Comparison of ENCODE assay signal across 11 mouse cellular contexts in the genomic region with DNA sequence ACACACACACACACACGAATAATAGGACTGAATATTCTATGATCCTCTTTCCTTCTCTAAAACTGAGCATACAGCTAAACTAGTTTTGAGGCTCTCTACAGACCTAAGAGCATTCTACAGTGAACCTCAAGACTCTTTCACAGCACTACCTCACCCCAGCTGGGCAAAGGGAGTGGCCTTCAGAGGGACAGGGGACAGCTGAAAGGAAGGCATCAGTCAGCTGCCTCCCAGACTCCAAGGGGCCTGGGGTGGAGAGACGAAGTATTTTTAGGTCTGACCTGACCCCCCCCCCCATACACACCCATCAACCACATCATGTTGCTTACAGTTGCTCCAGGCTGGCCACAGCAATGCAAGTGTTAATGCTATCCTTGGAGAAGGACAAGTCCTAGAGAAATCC. TPM values are rescaled to one million over a fixed set of nuclear protein-coding genes. Genes with fewer than 3 reads are reported as not detected.
A peak's percentile ranks its signal among the peaks of the same experiment; 100 is the strongest.
DNase-seq lines count a peak whose midpoint lies in the region; ATAC-seq and TF ChIP-seq lines count a peak whose summit lies in the region.
"Had no signal": no experiment of that assay in that cellular context is flagged by ENCODE, and none has a peak within 500 bp of the region (broad histone marks: within the 10 kb centered on the region; RNA-seq: fewer than 3 reads in every experiment).

No protein-coding gene starts in this region.

- H3K9ac ChIP-seq in heart, postnatal 0 days (replicated peaks; ENCODE audit: low read depth, low read length) = no peak overlapping the region
- H3K9ac ChIP-seq in embryonic facial prominence, embryonic 13.5 days = peak overlapping the region; percentile 92
- peak overlapping the region; percentile 98 for H3K9ac ChIP-seq in hindbrain, embryonic 13.5 days
- peak overlapping the region; percentile 95; the same call in 1 of the 2 replicates for H3K9ac ChIP-seq in midbrain, embryonic 14.5 days (replicated peaks; ENCODE audit: low read length)

- no peak overlapping the region for H3K4me3 ChIP-seq in heart, postnatal 0 days (ENCODE audit: low read depth, low read length)
- H3K4me3 ChIP-seq in embryonic facial prominence, embryonic 13.5 days = peak overlapping the region; percentile 91
- peak overlapping the region; percentile 94 for H3K4me3 ChIP-seq in hindbrain, embryonic 13.5 days
- peak overlapping the region; percentile 94 for H3K4me3 ChIP-seq in midbrain, embryonic 14.5 days (replicated peaks; ENCODE audit: low read depth, low read length)

- DNase-seq in heart, postnatal 0 days (ENCODE audit: low spot score) = no peak
- no peak for DNase-seq in heart, postnatal 10 days
- DNase-seq in midbrain, embryonic 14.5 days = no peak
- no peak for DNase-seq in frontal cortex, postnatal 14 days (ENCODE audit: low spot score in 2 of 2)
- DNase-seq in adrenal gland, postnatal 36 days = no peak
- DNase-seq in left cerebral cortex, postnatal 10 days (ENCODE audit: extremely low spot score in 1 of 2, low spot score in 2 of 2) = no peak
- DNase-seq: kidney, adult 18-20 months; lung, postnatal 14 days; right cerebral cortex, postnatal 25 days had no signal

- H3K36me3 ChIP-seq in heart, postnatal 0 days (replicated peaks; ENCODE audit: control insufficient read depth, insufficient read depth, low read length) = 0 out of 2 replicates have a peak, but pooled peaks cover 4% of the 10 kb centered on the region
- H3K36me3 ChIP-seq in embryonic facial prominence, embryonic 13.5 days = peaks cover 28% of the 10 kb centered on the region
- H3K36me3 ChIP-seq in hindbrain, embryonic 13.5 days = peaks cover 29% of the 10 kb centered on the region
- H3K36me3 ChIP-seq in midbrain, embryonic 14.5 days (ENCODE audit: control insufficient read depth, insufficient read depth, low read length) = peaks cover 28% of the 10 kb centered on the region

- intact Hi-C loops in heart, postnatal 10 days (cut with DNase I) = no loop called here
- intact Hi-C loops in left cerebral cortex, postnatal 10 days (cut with DNase I) = no loop called here

- TF ChIP-seq EP300 in heart, postnatal 0 days (IDR thresholded peaks at IDR 0.05; ENCODE audit: low read depth) = no peak

- 63% methylated on average over 2 of the region's 2 CpGs for WGBS in heart, postnatal 0 days
- 57% methylated on average over 2 of the region's 2 CpGs for WGBS in embryonic facial prominence, embryonic 13.5 days
- WGBS in hindbrain, embryonic 13.5 days = 37% methylated on average over 2 of the region's 2 CpGs
- WGBS in midbrain, embryonic 14.5 days = 44% methylated on average over 2 of the region's 2 CpGs

- ATAC-seq in heart, postnatal 0 days (ENCODE audit: insufficient read depth, low read depth) = no peak
- no peak for ATAC-seq in embryonic facial prominence, embryonic 13.5 days (ENCODE audit: insufficient number of reproducible peaks, insufficient read depth, low FRiP score, low TSS enrichment, low read depth)
- no peak for ATAC-seq in hindbrain, embryonic 13.5 days (ENCODE audit: low FRiP score)
- ATAC-seq in midbrain, embryonic 14.5 days (ENCODE audit: low FRiP score, low TSS enrichment) = no peak

- H3K27ac ChIP-seq in heart, postnatal 0 days (ENCODE audit: low read depth) = no peak overlapping the region
- peak overlapping the region; percentile 92 for H3K27ac ChIP-seq in embryonic facial prominence, embryonic 13.5 days
- peak overlapping the region; percentile 98 for H3K27ac ChIP-seq in hindbrain, embryonic 13.5 days
- no peak overlapping the region for H3K27ac ChIP-seq in midbrain, embryonic 14.5 days (replicated peaks; ENCODE audit: low read depth, low read length)

- TF ChIP-seq CTCF in heart, postnatal 0 days (IDR thresholded peaks at IDR 0.05; ENCODE audit: low read depth) = no peak

- H3K9me3 ChIP-seq in heart, postnatal 0 days (replicated peaks; ENCODE audit: control insufficient read depth, low read length) = no peaks in the 10 kb centered on the region
- H3K9me3 ChIP-seq in embryonic facial prominence, embryonic 13.5 days = no peaks in the 10 kb centered on the region
- no peaks in the 10 kb centered on the region for H3K9me3 ChIP-seq in hindbrain, embryonic 13.5 days
- H3K9me3 ChIP-seq in midbrain, embryonic 14.5 days (ENCODE audit: control insufficient read depth, low read length) = no peaks in the 10 kb centered on the region

- peak overlapping the region; percentile 88 for H3K4me2 ChIP-seq in heart, postnatal 0 days (ENCODE audit: low read depth, low read length)
- H3K4me2 ChIP-seq in embryonic facial prominence, embryonic 13.5 days = peak overlapping the region; percentile 63
- H3K4me2 ChIP-seq in hindbrain, embryonic 13.5 days = peak overlapping the region; percentile 85
- peak overlapping the region; percentile 73 for H3K4me2 ChIP-seq in midbrain, embryonic 14.5 days (ENCODE audit: low read length)

- H3K4me1 ChIP-seq in heart, postnatal 0 days (ENCODE audit: control insufficient read depth, insufficient read depth) = peaks cover 18% of the 10 kb centered on the region
- H3K4me1 ChIP-seq in embryonic facial prominence, embryonic 13.5 days = peaks cover 48% of the 10 kb centered on the region
- H3K4me1 ChIP-seq in hindbrain, embryonic 13.5 days (replicated peaks) = peaks cover 57% of the 10 kb centered on the region
- H3K4me1 ChIP-seq in midbrain, embryonic 14.5 days (ENCODE audit: control insufficient read depth, insufficient read depth, low read length) = peaks cover 41% of the 10 kb centered on the region

- no peaks in the 10 kb centered on the region for H3K27me3 ChIP-seq in heart, postnatal 0 days (ENCODE audit: control insufficient read depth, insufficient read depth, low read length)
- H3K27me3 ChIP-seq in embryonic facial prominence, embryonic 13.5 days = no peaks in the 10 kb centered on the region
- H3K27me3 ChIP-seq in hindbrain, embryonic 13.5 days = no peaks in the 10 kb centered on the region
- H3K27me3 ChIP-seq in midbrain, embryonic 14.5 days (ENCODE audit: control insufficient read depth, insufficient read depth, low read length) = no peaks in the 10 kb centered on the region

RNA-seq across cellular contexts. Expression of a gene that starts 1.7 kb away (rescaled TPM):
- total RNA-seq in heart, postnatal 0 days (2014; rRNA removed; ENCODE audit: low replicate concordance) = 5.5 and 6.2 TPM in 2 replicates
- polyA plus RNA-seq in heart, postnatal 0 days (2015; fragmentation: Nextera tagmentation; extraction: Ambion mirVana) = 4.8 and 5.2 TPM in 2 replicates
- total RNA-seq in heart, postnatal 10 days (2021) = 1 to 10 TPM; 7.4 to 8.0 TPM
- 16.6 and 17.3 TPM in 2 replicates for polyA plus RNA-seq in embryonic facial prominence, embryonic 13.5 days (2015; fragmentation: Nextera tagmentation; extraction: Ambion mirVana)
- 51.6 and 57.4 TPM in 2 replicates for polyA plus RNA-seq in hindbrain, embryonic 13.5 days (2015; fragmentation: Nextera tagmentation; extraction: Ambion mirVana)
- polyA plus RNA-seq in midbrain, embryonic 14.5 days (2014; fragmentation: Nextera tagmentation; extraction: Ambion mirVana) = 40.6 and 61.2 TPM in 2 replicates
- total RNA-seq in adrenal gland, postnatal 36 days (2021) = 1 to 10 TPM; 6.9 to 8.4 TPM
- total RNA-seq in left cerebral cortex, postnatal 10 days (2021) = 100 to 1,000 TPM; 118 to 121 TPM

RNA-seq across cellular contexts. Expression of a gene that starts 5.4 kb away (rescaled TPM):
- 604 and 622 TPM in 2 replicates for total RNA-seq in heart, postnatal 0 days (2014; rRNA removed; ENCODE audit: low replicate concordance)
- polyA plus RNA-seq in heart, postnatal 0 days (2015; fragmentation: Nextera tagmentation; extraction: Ambion mirVana) = 588 TPM in 2 replicates
- total RNA-seq in heart, postnatal 10 days (2021) = 100 to 1,000 TPM; 713 to 718 TPM
- 983 and 1,161 TPM in 2 replicates for polyA plus RNA-seq in embryonic facial prominence, embryonic 13.5 days (2015; fragmentation: Nextera tagmentation; extraction: Ambion mirVana)
- polyA plus RNA-seq in hindbrain, embryonic 13.5 days (2015; fragmentation: Nextera tagmentation; extraction: Ambion mirVana) = 689 and 706 TPM in 2 replicates
- polyA plus RNA-seq in midbrain, embryonic 14.5 days (2014; fragmentation: Nextera tagmentation; extraction: Ambion mirVana) = 685 and 710 TPM in 2 replicates
- total RNA-seq in adrenal gland, postnatal 36 days (2021) = 1,000 to 10,000 TPM; 1,174 to 1,217 TPM
- total RNA-seq in left cerebral cortex, postnatal 10 days (2021) = 100 to 1,000 TPM; 571 to 605 TPM

RNA-seq across cellular contexts. Expression of a gene that starts 25.1 kb away (rescaled TPM):
- 4.3 TPM in 1 of 2 replicates, not detected in the other for total RNA-seq in heart, postnatal 0 days (2014; rRNA removed; ENCODE audit: low replicate concordance)
- polyA plus RNA-seq in heart, postnatal 0 days (2015; fragmentation: Nextera tagmentation; extraction: Ambion mirVana) = 2.9 TPM in 2 replicates
- 1 to 10 TPM; 1.6 to 1.7 TPM for total RNA-seq in heart, postnatal 10 days (2021)
- polyA plus RNA-seq in embryonic facial prominence, embryonic 13.5 days (2015; fragmentation: Nextera tagmentation; extraction: Ambion mirVana) = 9.6 and 14.7 TPM in 2 replicates
- 10.7 TPM in 2 replicates for polyA plus RNA-seq in hindbrain, embryonic 13.5 days (2015; fragmentation: Nextera tagmentation; extraction: Ambion mirVana)
- polyA plus RNA-seq in midbrain, embryonic 14.5 days (2014; fragmentation: Nextera tagmentation; extraction: Ambion mirVana) = 7.1 and 12.1 TPM in 2 replicates
- under 1 TPM; 0.76 to 0.92 TPM for total RNA-seq in adrenal gland, postnatal 36 days (2021)
- 1 to 10 TPM; 2.6 to 3.7 TPM for total RNA-seq in left cerebral cortex, postnatal 10 days (2021)

RNA-seq across cellular contexts. Expression of a gene that starts 32.1 kb away (rescaled TPM):
- 0.15 TPM in 1 of 2 replicates, not detected in the other for total RNA-seq in heart, postnatal 0 days (2014; rRNA removed; ENCODE audit: low replicate concordance)
- 0.04 and 0.11 TPM in 2 replicates for polyA plus RNA-seq in heart, postnatal 0 days (2015; fragmentation: Nextera tagmentation; extraction: Ambion mirVana)
- total RNA-seq in heart, postnatal 10 days (2021) = under 1 TPM; 0.31 to 0.42 TPM
- polyA plus RNA-seq in embryonic facial prominence, embryonic 13.5 days (2015; fragmentation: Nextera tagmentation; extraction: Ambion mirVana) = 0.30 and 0.65 TPM in 2 replicates
- 4.2 and 5.2 TPM in 2 replicates for polyA plus RNA-seq in hindbrain, embryonic 13.5 days (2015; fragmentation: Nextera tagmentation; extraction: Ambion mirVana)
- 2.9 and 4.1 TPM in 2 replicates for polyA plus RNA-seq in midbrain, embryonic 14.5 days (2014; fragmentation: Nextera tagmentation; extraction: Ambion mirVana)
- total RNA-seq in adrenal gland, postnatal 36 days (2021) = 1 to 10 TPM; 1.7 to 6.9 TPM
- 10 to 100 TPM; 15.3 to 17.7 TPM for total RNA-seq in left cerebral cortex, postnatal 10 days (2021)

RNA-seq across cellular contexts. Expression of a gene that starts 34.9 kb away (rescaled TPM):
- 0.39 and 2.6 TPM in 2 replicates for total RNA-seq in heart, postnatal 0 days (2014; rRNA removed; ENCODE audit: low replicate concordance)
- 2.1 TPM in 2 replicates for polyA plus RNA-seq in heart, postnatal 0 days (2015; fragmentation: Nextera tagmentation; extraction: Ambion mirVana)
- total RNA-seq in heart, postnatal 10 days (2021) = 1 to 10 TPM; 4.8 to 6.9 TPM
- polyA plus RNA-seq in embryonic facial prominence, embryonic 13.5 days (2015; fragmentation: Nextera tagmentation; extraction: Ambion mirVana) = 0.18 and 0.34 TPM in 2 replicates
- 0.60 and 0.89 TPM in 2 replicates for polyA plus RNA-seq in hindbrain, embryonic 13.5 days (2015; fragmentation: Nextera tagmentation; extraction: Ambion mirVana)
- polyA plus RNA-seq in midbrain, embryonic 14.5 days (2014; fragmentation: Nextera tagmentation; extraction: Ambion mirVana) = 0.96 and 1.2 TPM in 2 replicates
- total RNA-seq in adrenal gland, postnatal 36 days (2021) = 10 to 100 TPM in 1 of 2 experiments, 1 to 10 TPM in 1; 7.1 to 17.2 TPM
- total RNA-seq in left cerebral cortex, postnatal 10 days (2021) = 1 to 10 TPM; 5.9 to 8.3 TPM

Comparison
In these comparisons a context has a peak if more than half of its experiments do, and no peak if none do; other contexts are left out.
1. H3K27ac ChIP-seq: peak in embryonic facial prominence, embryonic 13.5 days (single experiment) and hindbrain, embryonic 13.5 days (single experiment); none in heart, postnatal 0 days (single experiment) and midbrain, embryonic 14.5 days (single experiment).
2. RNA of a gene that starts 1.7 kb away (total RNA-seq): 118 to 121 TPM in left cerebral cortex, postnatal 10 days; 6.9 to 8.4 TPM in adrenal gland, postnatal 36 days, 7.4 to 8.0 TPM in heart, postnatal 10 days and 5.5 to 6.2 TPM in heart, postnatal 0 days; every median in the first group is over 10 times any median in the second.
3. Peak in every context shown above with its lines, with median percentiles within 50 percentile points of each other: H3K4me2 ChIP-seq.